Mouse (Mus musculus) testis, adult 2 months (tissue): Measurements from ENCODE around the gene Jak1. TPM values are rescaled to one million over a fixed set of nuclear protein-coding genes. Genes with fewer than 3 reads are reported as not detected.
"Not testable (repeated sequence)": the region's sequence is repeated elsewhere in the genome, so short reads cannot be mapped to it uniquely, and the experiment has no call there.

ENCODE experiments used
- H3K27ac ChIP-seq: fragments of 200-500 bp; 2 replicates; pipeline ENCODE4 v1.5.1; 2012; ENCODE audit warnings: low read depth, low read length; ENCODE audit not compliant: control insufficient read depth, insufficient read depth
- H3K27me3 ChIP-seq: fragments of 200-500 bp; 2 replicates; pipeline ENCODE4 v1.6.1; 2012; ENCODE audit warnings: mild to moderate bottlenecking, low read length, moderate library complexity; ENCODE audit not compliant: control insufficient read depth, insufficient read depth
- H3K36me3 ChIP-seq: fragments of 200-500 bp; 2 replicates; pipeline ENCODE4 v1.6.1; 2012; ENCODE audit warnings: mild to moderate bottlenecking, low read length; ENCODE audit not compliant: control insufficient read depth, insufficient read depth
- H3K4me1 ChIP-seq: fragments of 200-500 bp; 2 replicates; pipeline ENCODE4 v1.6.1; 2012; ENCODE audit warnings: low read length; ENCODE audit not compliant: control insufficient read depth, insufficient read depth
- H3K4me3 ChIP-seq: fragments of 200-500 bp; 2 replicates; pipeline ENCODE4 v1.5.1; 2012; ENCODE audit warnings: low read depth, mild to moderate bottlenecking, low read length, moderate library complexity, mixed read lengths; ENCODE audit not compliant: control insufficient read depth
- CTCF ChIP-seq: fragments of 200-500 bp; IDR thresholded peaks from 2 replicates; pipeline ENCODE4 v1.5.1; 2012; ENCODE audit warnings: low read depth, mild to moderate bottlenecking, inconsistent platforms, low read length, moderate library complexity; ENCODE audit not compliant: control insufficient read depth, insufficient read depth, insufficient replicate concordance
- POLR2A ChIP-seq: fragments of 200-500 bp; IDR thresholded peaks from 2 replicates; pipeline ENCODE4 v1.6.1; 2012; ENCODE audit warnings: low read depth, mild to moderate bottlenecking, inconsistent platforms, low read length, moderate library complexity; ENCODE audit not compliant: control insufficient read depth
- polyA plus RNA-seq: library from polyadenylated mRNA; depleted of rRNA; stranded (reverse); fragments of >200 nt; gene quantifications from 2 replicates; pipeline ENCODE4 v1.2.3, GENCODE M21; 2012

Gene Jak1
- polyA plus RNA-seq, 1 experiment, result 11.8 TPM

DNA sequence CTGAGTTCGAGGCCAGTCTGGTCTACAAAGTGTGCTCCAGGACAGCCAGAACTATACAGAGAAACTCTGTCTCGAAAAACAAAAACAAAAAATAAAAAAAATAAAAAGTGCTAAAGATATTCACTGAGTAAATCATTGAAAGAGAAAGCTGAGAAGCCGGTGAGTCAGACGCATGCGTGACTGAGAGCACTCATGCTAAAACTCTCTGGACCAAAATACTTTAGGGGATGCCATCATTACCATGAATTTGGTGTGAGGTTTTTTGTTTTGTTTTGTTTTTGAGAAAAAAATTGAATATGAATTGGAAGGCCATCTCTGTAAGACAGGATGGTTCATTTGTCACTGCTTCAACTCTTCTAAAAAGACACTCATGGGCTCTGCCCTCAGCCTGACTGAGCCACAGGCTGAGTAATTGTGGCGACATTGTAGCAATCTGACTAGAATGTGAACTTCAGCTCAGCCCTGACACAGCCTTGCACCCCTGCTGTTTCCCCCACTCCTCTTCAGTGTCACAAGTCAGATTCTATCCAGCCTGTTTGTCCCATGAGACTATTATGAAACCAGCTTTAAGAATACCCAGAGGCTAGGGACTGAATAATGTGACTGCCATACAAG lies 11.5 kb upstream of the Jak1 start:
- TF ChIP-seq POLR2A (no peak), CTCF (no peak)
- no peak overlapping the region for H3K4me3 ChIP-seq
- no peaks in the 10 kb centered on the region for H3K36me3 ChIP-seq
- no peaks in the 10 kb centered on the region for H3K27me3 ChIP-seq
- no peak overlapping the region for H3K27ac ChIP-seq
- H3K4me1 ChIP-seq, result no peaks in the 10 kb centered on the region

DNA sequence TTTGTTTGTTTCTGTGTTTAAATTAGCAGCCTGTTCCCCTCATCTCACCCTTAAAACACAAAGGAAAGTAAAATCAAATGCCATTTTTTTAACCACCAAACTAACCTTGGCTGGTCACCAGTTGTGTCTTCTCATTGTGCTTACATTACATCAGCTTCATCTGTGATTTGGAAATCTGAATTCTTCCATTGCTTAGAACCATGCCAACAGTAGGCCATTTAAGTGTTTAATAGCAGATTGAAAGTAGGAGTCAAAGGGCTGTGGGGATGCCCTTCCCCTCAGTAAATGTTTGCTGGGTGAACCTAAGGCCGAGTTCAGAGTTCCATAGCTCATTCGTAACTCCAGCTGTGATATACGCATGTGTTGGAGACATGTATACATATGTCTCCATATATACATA lies 10.8 kb upstream of the Jak1 start:
- Histone ChIP-seq H3K27ac (no peak overlapping the region), H3K4me1 (no peaks in the 10 kb centered on the region), H3K27me3 (no peaks in the 10 kb centered on the region), H3K36me3 (no peaks in the 10 kb centered on the region), H3K4me3 (no peak overlapping the region)
- TF ChIP-seq CTCF (no peak), POLR2A (no peak)

DNA sequence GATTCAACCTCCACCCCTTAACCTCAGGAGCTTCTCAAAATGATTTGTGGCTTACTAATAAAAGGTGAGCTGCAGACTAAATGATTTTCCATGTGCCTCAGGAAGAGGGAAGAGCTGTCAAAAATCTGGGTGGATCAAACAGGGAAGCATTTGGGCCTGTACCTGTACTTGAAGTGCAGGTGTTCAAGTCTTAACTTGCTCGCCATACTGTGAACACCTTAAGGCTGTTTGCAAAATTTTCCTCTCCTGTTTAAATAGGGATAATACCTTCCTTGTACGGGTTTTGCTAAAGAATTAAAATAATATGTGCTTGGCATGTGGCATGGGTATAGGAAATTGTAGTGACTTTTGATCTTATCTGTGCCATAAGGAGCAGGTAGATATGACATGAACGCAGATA lies 5.7 kb upstream of the Jak1 start:
- Histone ChIP-seq H3K27ac (no peak overlapping the region), H3K27me3 (no peaks in the 10 kb centered on the region), H3K4me1 (no peaks in the 10 kb centered on the region), H3K36me3 (no peaks in the 10 kb centered on the region), H3K4me3 (no peak overlapping the region)
- no peak for TF ChIP-seq POLR2A
- no peak for TF ChIP-seq CTCF

DNA sequence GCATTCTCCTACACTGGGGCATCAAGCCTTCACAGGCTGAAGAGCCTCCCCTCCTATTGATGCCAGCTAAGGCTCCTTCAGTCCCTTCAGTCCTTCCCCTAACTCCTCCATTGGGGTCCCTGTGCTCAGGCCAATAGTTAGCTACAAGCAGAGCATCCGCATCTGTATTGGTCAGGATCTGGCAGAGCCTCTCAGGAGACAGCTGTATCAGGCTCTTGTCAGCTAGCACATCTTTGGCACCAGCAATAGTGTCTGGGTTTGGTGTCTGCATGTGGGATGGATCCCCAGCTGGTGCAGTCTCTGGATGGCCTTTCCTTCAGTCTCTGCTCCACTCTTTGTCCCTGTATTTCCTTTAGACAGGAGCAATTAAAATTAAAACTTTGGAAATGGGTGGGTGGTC lies 3.4 kb upstream of the Jak1 start:
- H3K4me1 ChIP-seq, H3K27ac ChIP-seq, H3K4me3 ChIP-seq, H3K27me3 ChIP-seq, H3K36me3 ChIP-seq: not testable (repeated sequence)

DNA sequence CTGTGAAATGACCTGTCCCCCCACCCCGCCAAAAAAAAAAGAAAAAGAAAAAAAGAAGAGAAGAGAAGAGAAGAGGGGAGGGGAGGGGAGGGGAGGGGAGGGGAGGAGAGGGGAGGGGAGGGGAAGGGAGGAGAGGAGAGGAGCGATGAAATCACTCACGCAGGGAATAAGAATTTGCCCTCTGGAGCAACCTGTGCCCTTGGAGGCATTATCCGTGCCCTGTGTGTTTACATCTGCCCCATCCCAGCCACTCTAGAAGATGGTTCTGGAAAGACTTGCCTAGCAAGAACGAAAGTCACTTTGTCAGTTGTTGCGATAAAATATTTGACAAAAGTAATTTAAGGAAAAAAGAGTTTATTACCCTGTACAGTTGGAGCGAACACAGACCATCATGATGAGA lies 441 bp upstream of the Jak1 start:
- Histone ChIP-seq H3K27ac (no peak overlapping the region), H3K36me3 (no peaks in the 10 kb centered on the region), H3K27me3 (no peaks in the 10 kb centered on the region), H3K4me3 (peak overlapping the region; percentile 99), H3K4me1 (peaks cover 4% of the 10 kb centered on the region)
- TF ChIP-seq POLR2A, result no peak
- no peak for TF ChIP-seq CTCF

DNA sequence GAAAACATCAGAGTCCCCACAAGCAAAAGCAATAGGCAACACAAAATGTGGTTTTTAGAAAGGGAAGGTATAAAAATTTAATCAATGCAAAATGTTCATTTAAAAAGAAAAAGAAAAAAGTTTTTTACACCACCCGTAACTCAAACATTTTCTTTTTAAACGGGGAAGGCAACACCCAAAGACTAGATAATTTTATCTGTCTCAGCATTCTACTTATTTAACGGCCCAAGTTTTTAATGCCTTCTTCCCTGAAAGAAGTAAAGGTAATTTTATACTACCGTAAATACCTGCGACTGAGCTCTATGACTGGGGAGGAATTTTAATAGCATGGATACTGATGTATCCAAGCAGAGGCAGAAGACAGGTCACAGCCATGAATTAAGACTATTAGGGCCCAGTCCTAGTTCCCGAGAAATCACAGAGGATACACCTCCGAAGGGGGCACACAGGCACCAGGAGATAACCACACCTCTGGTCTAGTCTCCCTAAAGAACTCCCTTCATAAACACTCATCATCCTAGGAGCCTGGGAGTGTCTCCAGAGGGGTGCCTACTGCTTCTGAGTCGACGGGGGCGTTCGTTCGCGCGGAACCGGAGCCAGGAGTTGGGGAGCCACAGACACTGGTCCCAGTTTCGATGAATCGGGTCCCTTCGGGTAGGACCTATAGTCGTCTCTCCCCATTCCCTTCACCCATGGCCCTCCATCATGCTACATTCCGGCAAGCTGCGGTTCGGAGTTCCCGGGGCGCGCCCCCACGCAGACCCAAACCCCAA lies 928 bp downstream of the Jak1 start:
- H3K4me1 ChIP-seq, result peaks cover 4% of the 10 kb centered on the region
- no peak overlapping the region for H3K27ac ChIP-seq
- no peak for TF ChIP-seq CTCF
- TF ChIP-seq POLR2A, result no peak
- H3K4me3 ChIP-seq, result peak overlapping the region; percentile 99
- H3K36me3 ChIP-seq, result no peaks in the 10 kb centered on the region
- no peaks in the 10 kb centered on the region for H3K27me3 ChIP-seq

DNA sequence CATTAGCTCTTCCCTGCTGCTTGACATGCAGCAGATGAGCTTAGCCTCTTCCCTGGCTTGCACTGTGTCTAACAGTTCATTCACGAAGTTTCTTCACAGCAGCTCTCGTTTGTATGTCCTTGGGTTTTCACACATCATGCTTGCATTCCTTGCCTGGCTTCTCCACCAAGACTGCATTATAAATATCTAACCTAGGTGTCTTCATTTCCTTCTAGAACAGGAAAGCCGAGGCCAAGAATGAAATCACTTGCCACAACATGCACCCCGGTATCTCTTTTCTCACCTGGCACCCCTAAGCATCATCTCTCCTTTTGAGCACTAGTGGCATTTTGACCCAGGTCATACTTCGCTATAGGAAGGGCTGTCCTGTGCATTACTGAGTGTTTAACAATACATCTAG lies 3.5 kb downstream of the Jak1 start:
- Histone ChIP-seq H3K4me1 (peaks cover 4% of the 10 kb centered on the region), H3K4me3 (no peak overlapping the region), H3K36me3 (no peaks in the 10 kb centered on the region), H3K27ac (no peak overlapping the region), H3K27me3 (no peaks in the 10 kb centered on the region)
- TF ChIP-seq CTCF (no peak), POLR2A (no peak)

DNA sequence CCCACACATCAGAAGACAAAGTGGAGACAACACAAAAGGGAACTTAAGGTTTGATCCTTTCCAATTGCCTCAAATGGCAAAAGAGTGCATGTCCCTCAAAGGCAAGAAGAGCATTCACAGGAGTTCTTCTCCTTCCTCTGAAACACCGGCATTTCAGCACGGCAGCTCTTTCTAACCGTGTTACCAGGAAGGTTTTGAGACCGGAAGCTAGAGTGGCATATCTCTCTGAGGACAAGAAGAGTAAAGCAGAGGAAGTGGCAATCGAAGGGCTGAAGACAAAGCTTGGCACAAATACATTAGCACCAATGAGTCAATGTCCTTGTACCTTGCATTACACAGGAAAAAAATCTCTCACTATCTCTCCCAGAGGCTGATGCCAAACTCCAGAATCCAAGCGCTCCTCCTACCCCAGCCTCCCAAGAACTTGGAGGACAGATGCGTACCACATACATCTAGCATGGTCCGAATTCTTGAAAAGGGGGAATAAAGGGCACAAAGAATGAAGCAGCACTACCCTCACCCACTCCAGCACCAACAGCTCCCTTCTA lies 4.3 kb downstream of the Jak1 start:
- Histone ChIP-seq H3K4me3 (no peak overlapping the region), H3K36me3 (no peaks in the 10 kb centered on the region), H3K4me1 (peaks cover 4% of the 10 kb centered on the region), H3K27ac (no peak overlapping the region; the same call in 1 of the 2 replicates), H3K27me3 (no peaks in the 10 kb centered on the region)
- TF ChIP-seq CTCF (no peak), POLR2A (no peak)
